Mouse (Mus musculus) forebrain, embryonic 14.5 days (tissue): ENCODE results near the gene Cd151. TPM values are rescaled to one million over a fixed set of nuclear protein-coding genes. Genes with fewer than 3 reads are reported as not detected.
A peak's percentile ranks its signal among the peaks of the same experiment; 100 is the strongest.

ENCODE experiments used
- ATAC-seq: fragments of 200-750 bp; cut with Nextera tagmentation; 2 replicates; pipeline ENCODE4 v1.8.0; 2017; ENCODE audit warnings: mild to moderate bottlenecking, moderate library complexity
- DNase-seq: peaks from one replicate; pipeline ENCODE4 v3.0.0-alpha.2; 2015; ENCODE audit warnings: low spot score
- H3K27ac ChIP-seq: fragments of 300-500 bp; sonication (generic); 2 replicates; pipeline ENCODE4 v1.5.1; 2014; ENCODE audit warnings: low read depth, mild to moderate bottlenecking, control low read depth, low read length, moderate library complexity
- H3K27me3 ChIP-seq: fragments of 300-500 bp; sonication (generic); replicated peaks from 2 replicates; pipeline ENCODE4 v1.6.1; 2014; ENCODE audit warnings: low read length, control low read depth, mixed read lengths; ENCODE audit not compliant: control insufficient read depth, insufficient read depth
- H3K36me3 ChIP-seq: fragments of 300-500 bp; sonication (generic); 2 replicates; pipeline ENCODE4 v1.6.1; 2014; ENCODE audit warnings: low read length, control low read depth; ENCODE audit not compliant: control insufficient read depth, insufficient read depth
- H3K4me1 ChIP-seq: fragments of 300-500 bp; sonication (generic); 2 replicates; pipeline ENCODE4 v1.6.1; 2014; ENCODE audit warnings: antibody characterized with exemption, low read length, control low read depth; ENCODE audit not compliant: control insufficient read depth, insufficient read depth
- H3K4me2 ChIP-seq: fragments of 300-500 bp; sonication (generic); 2 replicates; pipeline ENCODE4 v1.6.1; 2014; ENCODE audit warnings: mild to moderate bottlenecking, control low read depth, low read length
- H3K4me3 ChIP-seq: fragments of 300-500 bp; sonication (generic); 2 replicates; pipeline ENCODE4 v1.5.1; 2014; ENCODE audit warnings: low read depth, low read length, control low read depth
- H3K9ac ChIP-seq: fragments of 300-500 bp; sonication (generic); 2 replicates; pipeline ENCODE4 v1.6.1; 2014; ENCODE audit warnings: mild to moderate bottlenecking, low read length, control low read depth, moderate library complexity
- H3K9me3 ChIP-seq: fragments of 300-500 bp; sonication (generic); replicated peaks from 2 replicates; pipeline ENCODE4 v1.6.1; 2016; ENCODE audit warnings: low read length, control low read depth, mixed read lengths; ENCODE audit not compliant: control insufficient read depth
- WGBS: fragments of 180-500 bp; shearing (Covaris S2); extraction: QIAGEN DNeasy Blood & Tissue Kit; methylation state at CpG from one replicate; pipeline ENCODE4 v1.1.7; 2014; 5-methylcytosine and 5-hydroxymethylcytosine counted together
- polyA plus RNA-seq: library from polyadenylated mRNA; unstranded; fragments of >200 nt; fragmentation: Nextera tagmentation; extraction: Ambion mirVana; gene quantifications from 2 replicates; pipeline ENCODE4 v1.2.1, GENCODE M21; 2014

The Cd151 gene
- polyA plus RNA-seq, 1 experiment from 2014 or later = 60.4 TPM

- DNase-seq (peak; percentile 86), ATAC-seq (peak; percentile 84)
- under 1% methylated on average over 45 of the region's 45 CpGs for WGBS
- Histone ChIP-seq H3K9me3 (no peaks in the 10 kb centered on the region), H3K4me1 (peaks cover 8% of the 10 kb centered on the region; the same call in 1 of the 2 replicates), H3K4me3 (peak within 1 kb of the TSS; percentile 55), H3K9ac (peak within 1 kb of the TSS; percentile 70), H3K36me3 (peaks cover 38% of the 10 kb centered on the region), H3K27ac (peak within 1 kb of the TSS; percentile 40; the same call in 1 of the 2 replicates), H3K4me2 (peak within 1 kb of the TSS; percentile 82), H3K27me3 (0 out of 2 replicates have a peak, but pooled peaks cover 2% of the 10 kb centered on the region)
These were observed 12.1 kb upstream of the Cd151 start, which contains the start of gene Pnpla2 for GRCm38 (mm10) chr7:141454967-141455551. TSS of gene Pnpla2 (plus strand) at chr7:141455198.

GRCm38 (mm10) chr7:141455610-141456314 lies 11.4 kb upstream of the Cd151 start:
- Histone ChIP-seq H3K4me2 (peak overlapping the region; percentile 82), H3K27ac (peak overlapping the region; percentile 40; the same call in 1 of the 2 replicates), H3K4me1 (peaks cover 8% of the 10 kb centered on the region; the same call in 1 of the 2 replicates), H3K9me3 (no peaks in the 10 kb centered on the region), H3K36me3 (peaks cover 35% of the 10 kb centered on the region), H3K9ac (peak overlapping the region; percentile 70), H3K4me3 (peak overlapping the region; percentile 55), H3K27me3 (peaks cover 7% of the 10 kb centered on the region)
- ATAC-seq = peak; percentile 30
- DNase-seq = peak; percentile 68
- 3% methylated on average over 23 of the region's 23 CpGs for WGBS

GRCm38 (mm10) chr7:141456739-141457138 lies 10.5 kb upstream of the Cd151 start:
- peaks cover 12% of the 10 kb centered on the region; the same call in 1 of the 2 replicates for H3K4me1 ChIP-seq
- no peak for ATAC-seq
- H3K4me3 ChIP-seq = no peak overlapping the region
- no peak overlapping the region for H3K9ac ChIP-seq
- WGBS = 90% methylated on average over 6 of the region's 6 CpGs
- no peaks in the 10 kb centered on the region for H3K9me3 ChIP-seq
- H3K4me2 ChIP-seq = peak overlapping the region; percentile 82; the same call in 1 of the 2 replicates
- no peak overlapping the region for H3K27ac ChIP-seq
- H3K36me3 ChIP-seq = peaks cover 25% of the 10 kb centered on the region
- peaks cover 16% of the 10 kb centered on the region for H3K27me3 ChIP-seq
- DNase-seq = no peak

GRCm38 (mm10) chr7:141457236-141457635 lies 10.0 kb upstream of the Cd151 start:
- peaks cover 12% of the 10 kb centered on the region; the same call in 1 of the 2 replicates for H3K4me1 ChIP-seq
- no peaks in the 10 kb centered on the region for H3K9me3 ChIP-seq
- WGBS = 93% methylated on average over 14 of the region's 14 CpGs
- no peak overlapping the region for H3K4me2 ChIP-seq
- no peak overlapping the region for H3K9ac ChIP-seq
- DNase-seq (no peak), ATAC-seq (no peak)
- no peak overlapping the region for H3K4me3 ChIP-seq
- H3K36me3 ChIP-seq = peaks cover 20% of the 10 kb centered on the region; the same call in 1 of the 2 replicates
- H3K27ac ChIP-seq = no peak overlapping the region
- peaks cover 21% of the 10 kb centered on the region for H3K27me3 ChIP-seq

GRCm38 (mm10) chr7:141457986-141458660 lies 9.1 kb upstream of the Cd151 start:
- no peak overlapping the region for H3K4me3 ChIP-seq
- 71% methylated on average over 15 of the region's 15 CpGs for WGBS
- no peaks in the 10 kb centered on the region for H3K9me3 ChIP-seq
- DNase-seq = no peak
- no peak overlapping the region for H3K9ac ChIP-seq
- H3K4me1 ChIP-seq = peaks cover 12% of the 10 kb centered on the region; the same call in 1 of the 2 replicates
- no peak overlapping the region for H3K4me2 ChIP-seq
- H3K27me3 ChIP-seq = peaks cover 30% of the 10 kb centered on the region
- H3K27ac ChIP-seq = no peak overlapping the region
- no peak for ATAC-seq
- H3K36me3 ChIP-seq = peaks cover 15% of the 10 kb centered on the region; the same call in 1 of the 2 replicates

- H3K27me3 ChIP-seq = peaks cover 36% of the 10 kb centered on the region
These were observed 8.5 kb upstream of the Cd151 start for GRCm38 (mm10) chr7:141458661-141459060.

GRCm38 (mm10) chr7:141459301-141459711 lies 7.9 kb upstream of the Cd151 start:
- no peak overlapping the region for H3K4me3 ChIP-seq
- peaks cover 12% of the 10 kb centered on the region; the same call in 1 of the 2 replicates for H3K4me1 ChIP-seq
- H3K27me3 ChIP-seq = peaks cover 42% of the 10 kb centered on the region
- ATAC-seq = no peak
- no peak for DNase-seq
- H3K9me3 ChIP-seq = no peaks in the 10 kb centered on the region
- H3K27ac ChIP-seq = no peak overlapping the region
- H3K4me2 ChIP-seq = no peak overlapping the region
- peaks cover 15% of the 10 kb centered on the region; the same call in 1 of the 2 replicates for H3K36me3 ChIP-seq
- H3K9ac ChIP-seq = no peak overlapping the region
- 88% methylated on average over 17 of the region's 17 CpGs for WGBS

More at GRCm38 (mm10) chr7:141458661-141459060, 8.5 kb upstream of the Cd151 start:
- no peak overlapping the region for H3K9ac ChIP-seq
- no peak overlapping the region for H3K4me3 ChIP-seq
- ATAC-seq (no peak), DNase-seq (no peak)
- H3K4me2 ChIP-seq = no peak overlapping the region
- no peak overlapping the region for H3K27ac ChIP-seq
- H3K9me3 ChIP-seq = no peaks in the 10 kb centered on the region
- WGBS = 92% methylated on average over 11 of the region's 11 CpGs
- peaks cover 15% of the 10 kb centered on the region; the same call in 1 of the 2 replicates for H3K36me3 ChIP-seq
- peaks cover 12% of the 10 kb centered on the region; the same call in 1 of the 2 replicates for H3K4me1 ChIP-seq

GRCm38 (mm10) chr7:141460001-141460390 lies 7.2 kb upstream of the Cd151 start:
- no peak overlapping the region for H3K4me3 ChIP-seq
- peaks cover 12% of the 10 kb centered on the region; the same call in 1 of the 2 replicates for H3K4me1 ChIP-seq
- no peak for DNase-seq
- H3K4me2 ChIP-seq = no peak overlapping the region
- ATAC-seq = no peak
- no peak overlapping the region for H3K27ac ChIP-seq
- H3K9ac ChIP-seq = no peak overlapping the region
- H3K9me3 ChIP-seq = no peaks in the 10 kb centered on the region
- 79% methylated on average over 5 of the region's 5 CpGs for WGBS
- peaks cover 15% of the 10 kb centered on the region; the same call in 1 of the 2 replicates for H3K36me3 ChIP-seq
- peaks cover 49% of the 10 kb centered on the region for H3K27me3 ChIP-seq
